Mouse (Mus musculus): ENCODE data around the gene Atg4b. TPM values are rescaled to one million over a fixed set of nuclear protein-coding genes. Genes with fewer than 3 reads are reported as not detected.
"Not testable (repeated sequence)": the region's sequence is repeated elsewhere in the genome, so short reads cannot be mapped to it uniquely, and the experiment has no call there.

Atg4b gene
- total and polyA plus RNA-seq, 3 experiments: 27.7 to 36.4 (median 33.6) TPM

DNA sequence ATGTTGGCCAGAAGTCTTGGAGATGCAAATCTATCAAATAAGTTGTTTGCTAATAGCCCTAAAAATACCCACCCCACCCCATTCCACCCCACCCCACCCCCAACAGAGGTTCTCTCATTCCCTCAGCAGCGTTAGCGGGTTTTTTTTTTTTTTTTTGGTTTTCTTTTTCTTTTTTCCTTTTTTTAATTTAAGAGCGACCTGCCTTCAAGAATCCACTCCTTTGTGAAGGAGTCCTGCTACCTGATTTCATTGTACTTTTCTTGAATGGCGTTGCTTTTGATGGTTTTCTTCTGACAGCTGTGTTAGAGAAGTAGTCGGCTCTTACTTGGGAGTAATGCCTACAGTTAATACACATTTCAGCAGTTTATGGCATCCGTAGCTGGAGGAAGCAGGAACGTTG lies 4.3 kb downstream of the Atg4b start:
- intact Hi-C loops (cut with DNase I): loop anchor here (2.0 to 10.0 kb wide), 4 partner anchors 47 to 311 kb away; partner anchors contain the start of gene Ing5
- 29% methylated on average over 7 of the region's 7 CpGs for WGBS
- no peak for DNase-seq
- TF ChIP-seq EP300 (IDR thresholded peaks at IDR 0.05; ENCODE audit: insufficient read depth, low read depth, low read length) (no peak), CTCF (IDR thresholded peaks at IDR 0.05) (no peak), POLR2A (IDR thresholded peaks at IDR 0.05; ENCODE audit: insufficient read depth, low read depth, low read length) (no peak)
- Histone ChIP-seq H3K36me3 (ENCODE audit: control insufficient read depth, insufficient read depth, low read length) (no peaks in the 10 kb centered on the region; the same call in none of the 2 replicates), H3K9ac (ENCODE audit: low read depth, low read length) (no peak overlapping the region), H3K27ac (no peak overlapping the region; the same call in 1 of the 2 replicates), H3K79me2 (replicated peaks; ENCODE audit: control insufficient read depth, insufficient read depth, low read length) (peaks cover 10% of the 10 kb centered on the region), H3K4me3 (peak overlapping the region; percentile 86), H3K4me1 (ENCODE audit: control insufficient read depth, insufficient read depth, low read length) (peaks cover 3% of the 10 kb centered on the region; the same call in 1 of the 2 replicates), H3K27me3 (ENCODE audit: control insufficient read depth, insufficient read depth, low read length) (no peaks in the 10 kb centered on the region)

DNA sequence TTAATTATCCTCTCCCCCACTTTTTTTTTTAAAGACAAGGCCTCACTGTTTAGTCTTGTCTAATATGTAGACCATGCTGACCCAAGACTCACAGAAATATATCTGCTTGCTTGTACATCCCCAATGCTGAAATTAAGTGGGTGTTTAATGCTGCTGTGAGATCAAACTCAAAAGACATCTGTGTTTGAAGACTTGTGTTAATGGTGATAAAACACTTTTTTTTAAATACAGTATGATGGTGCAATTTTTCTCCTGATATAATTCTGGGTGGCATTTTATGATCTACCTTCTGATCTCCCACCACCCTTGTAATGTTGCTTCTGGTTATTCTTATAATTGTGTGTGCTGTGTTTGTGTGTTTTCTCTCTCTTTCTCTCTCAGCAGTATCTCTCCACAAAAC lies 4.9 kb downstream of the Atg4b start:
- intact Hi-C loops (cut with DNase I): loop anchor here (10.0 kb wide), 2 partner anchors 121 to 311 kb away; no protein-coding TSS in a partner anchor

DNA sequence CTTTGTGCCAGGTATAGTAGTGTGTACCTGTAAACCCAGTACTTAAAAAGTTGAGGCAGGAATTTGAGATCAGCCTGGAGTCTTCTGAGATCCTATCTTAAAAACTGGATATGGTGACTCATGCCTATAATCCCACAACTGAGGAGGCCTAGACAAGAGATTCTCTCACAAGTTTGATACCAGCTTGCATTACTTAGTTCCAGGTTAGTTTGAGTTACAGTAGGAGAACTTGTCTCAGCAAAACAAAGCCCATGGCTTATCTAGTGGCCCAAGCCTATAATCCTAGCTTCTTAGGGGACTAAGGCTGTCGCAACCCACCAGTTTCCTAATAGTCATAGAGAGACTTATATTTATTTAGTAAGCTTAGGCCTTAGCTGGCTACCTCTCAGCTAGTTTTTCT lies 8.8 kb downstream of the Atg4b start:
- no peaks in the 10 kb centered on the region; the same call in none of the 2 replicates for H3K36me3 ChIP-seq (ENCODE audit: control insufficient read depth, insufficient read depth, low read length)
- no peak overlapping the region for H3K4me3 ChIP-seq
- peaks cover 2% of the 10 kb centered on the region; the same call in 1 of the 2 replicates for H3K4me1 ChIP-seq (ENCODE audit: control insufficient read depth, insufficient read depth, low read length)
- 100% methylated on average over 1 of the region's 1 CpGs for WGBS
- no peak for DNase-seq
- intact Hi-C loops (cut with DNase I): no loop called here
- peaks cover 17% of the 10 kb centered on the region for H3K79me2 ChIP-seq (replicated peaks; ENCODE audit: control insufficient read depth, insufficient read depth, low read length)
- H3K27me3 ChIP-seq (ENCODE audit: control insufficient read depth, insufficient read depth, low read length): no peaks in the 10 kb centered on the region
- no peak overlapping the region for H3K9ac ChIP-seq (ENCODE audit: low read depth, low read length)
- H3K27ac ChIP-seq: no peak overlapping the region
- no peak for TF ChIP-seq CTCF (IDR thresholded peaks at IDR 0.05)
- TF ChIP-seq POLR2A (IDR thresholded peaks at IDR 0.05; ENCODE audit: insufficient read depth, low read depth, low read length): no peak
- TF ChIP-seq EP300 (IDR thresholded peaks at IDR 0.05; ENCODE audit: insufficient read depth, low read depth, low read length): no peak

More for the DNA sequence above, 4.9 kb downstream of the Atg4b start:
- no peak overlapping the region for H3K4me3 ChIP-seq
- no peak overlapping the region for H3K9ac ChIP-seq (ENCODE audit: low read depth, low read length)
- DNase-seq: no peak
- TF ChIP-seq CTCF (IDR thresholded peaks at IDR 0.05): no peak
- TF ChIP-seq POLR2A (IDR thresholded peaks at IDR 0.05; ENCODE audit: insufficient read depth, low read depth, low read length): no peak
- TF ChIP-seq EP300 (IDR thresholded peaks at IDR 0.05; ENCODE audit: insufficient read depth, low read depth, low read length): no peak
- H3K27me3 ChIP-seq (ENCODE audit: control insufficient read depth, insufficient read depth, low read length): no peaks in the 10 kb centered on the region
- H3K4me1 ChIP-seq (ENCODE audit: control insufficient read depth, insufficient read depth, low read length): peaks cover 3% of the 10 kb centered on the region; the same call in 1 of the 2 replicates
- no peak overlapping the region for H3K27ac ChIP-seq
- H3K79me2 ChIP-seq (replicated peaks; ENCODE audit: control insufficient read depth, insufficient read depth, low read length): peaks cover 10% of the 10 kb centered on the region
- no peaks in the 10 kb centered on the region; the same call in none of the 2 replicates for H3K36me3 ChIP-seq (ENCODE audit: control insufficient read depth, insufficient read depth, low read length)

DNA sequence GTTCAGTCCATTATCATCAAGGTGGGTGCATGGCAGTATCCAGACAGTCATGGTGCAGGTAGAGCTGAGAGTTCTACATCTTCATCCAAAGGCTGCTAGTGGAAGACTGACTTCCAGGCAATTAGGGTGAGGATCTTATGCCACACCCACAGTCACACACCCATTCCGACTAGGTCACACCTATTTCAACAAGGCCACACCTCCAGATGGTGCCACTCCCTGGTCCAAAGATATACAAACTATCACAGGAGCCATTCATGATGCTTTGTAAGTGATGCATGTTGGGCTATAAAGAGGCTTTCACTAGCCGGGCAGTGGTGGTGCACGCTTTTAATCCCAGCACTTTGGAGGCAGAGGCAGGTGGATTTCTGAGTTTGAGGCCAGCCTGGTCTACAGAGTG lies 12.2 kb downstream of the Atg4b start:
- H3K4me1 ChIP-seq (ENCODE audit: control insufficient read depth, insufficient read depth, low read length); H3K27ac ChIP-seq; H3K36me3 ChIP-seq (ENCODE audit: control insufficient read depth, insufficient read depth, low read length); intact Hi-C loops (cut with DNase I); DNase-seq; H3K4me3 ChIP-seq; H3K9ac ChIP-seq (ENCODE audit: low read depth, low read length); H3K27me3 ChIP-seq (ENCODE audit: control insufficient read depth, insufficient read depth, low read length): not testable (repeated sequence)
- WGBS: 94% methylated on average over 3 of the region's 3 CpGs
- H3K79me2 ChIP-seq (replicated peaks; ENCODE audit: control insufficient read depth, insufficient read depth, low read length): peaks cover 14% of the 10 kb centered on the region

DNA sequence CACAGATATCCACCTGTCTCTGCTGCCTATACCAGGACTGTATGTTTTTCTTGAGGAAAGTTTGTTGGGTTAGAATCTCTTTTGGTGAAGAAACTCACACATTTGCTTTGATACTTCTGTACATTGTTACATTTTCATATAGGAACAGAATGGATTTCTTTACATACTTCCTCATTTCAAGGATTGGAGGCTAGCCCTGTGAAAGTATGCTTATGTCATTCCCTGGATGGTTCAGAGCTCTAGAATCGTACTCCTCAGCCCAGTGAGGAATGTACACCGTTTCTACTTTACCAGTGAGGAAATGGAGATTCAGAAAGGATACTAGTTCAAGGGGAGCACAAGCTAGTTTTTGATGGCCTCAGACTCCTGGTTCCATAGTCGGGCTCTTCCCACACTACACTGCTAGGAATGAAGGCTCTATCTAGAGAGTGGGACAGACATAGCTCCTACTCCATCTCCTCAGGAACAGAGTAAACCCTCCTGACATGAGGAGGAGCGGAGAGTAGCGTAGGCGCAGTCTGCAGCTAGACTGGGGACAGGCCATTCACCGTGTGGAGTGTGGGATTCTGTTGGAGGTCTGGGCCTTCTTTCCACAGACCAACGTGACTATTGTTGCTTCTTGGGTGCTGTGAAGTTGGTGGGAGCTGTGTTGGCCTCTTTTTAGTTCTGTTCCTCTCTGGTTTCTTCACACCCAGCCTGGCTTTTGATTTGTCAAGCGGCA lies 13.7 kb downstream of the Atg4b start:
- H3K27me3 ChIP-seq (ENCODE audit: control insufficient read depth, insufficient read depth, low read length): no peaks in the 10 kb centered on the region
- H3K9ac ChIP-seq (ENCODE audit: low read depth, low read length): no peak overlapping the region
- intact Hi-C loops (cut with DNase I): no loop called here
- TF ChIP-seq CTCF (IDR thresholded peaks at IDR 0.05) (no peak), POLR2A (IDR thresholded peaks at IDR 0.05; ENCODE audit: insufficient read depth, low read depth, low read length) (no peak), EP300 (IDR thresholded peaks at IDR 0.05; ENCODE audit: insufficient read depth, low read depth, low read length) (no peak)
- no peaks in the 10 kb centered on the region; the same call in 1 of the 2 replicates for H3K36me3 ChIP-seq (ENCODE audit: control insufficient read depth, insufficient read depth, low read length)
- H3K4me1 ChIP-seq (ENCODE audit: control insufficient read depth, insufficient read depth, low read length): no peaks in the 10 kb centered on the region
- no peak overlapping the region for H3K27ac ChIP-seq
- no peak for DNase-seq
- no peak overlapping the region for H3K4me3 ChIP-seq
- 91% methylated on average over 9 of the region's 9 CpGs for WGBS
- H3K79me2 ChIP-seq (replicated peaks; ENCODE audit: control insufficient read depth, insufficient read depth, low read length): peaks cover 9% of the 10 kb centered on the region; the same call in 1 of the 2 replicates

- Histone ChIP-seq H3K36me3 (ENCODE audit: control insufficient read depth, insufficient read depth, low read length) (no peaks in the 10 kb centered on the region), H3K9ac (ENCODE audit: low read depth, low read length) (no peak overlapping the region), H3K27me3 (ENCODE audit: control insufficient read depth, insufficient read depth, low read length) (no peaks in the 10 kb centered on the region), H3K79me2 (replicated peaks; ENCODE audit: control insufficient read depth, insufficient read depth, low read length) (peaks cover 9% of the 10 kb centered on the region; the same call in 1 of the 2 replicates), H3K4me1 (ENCODE audit: control insufficient read depth, insufficient read depth, low read length) (no peaks in the 10 kb centered on the region), H3K27ac (no peak overlapping the region), H3K4me3 (no peak overlapping the region)
- no peak for DNase-seq
- WGBS: 95% methylated on average over 6 of the region's 6 CpGs
- TF ChIP-seq EP300 (IDR thresholded peaks at IDR 0.05; ENCODE audit: insufficient read depth, low read depth, low read length) (no peak), CTCF (IDR thresholded peaks at IDR 0.05) (no peak), POLR2A (IDR thresholded peaks at IDR 0.05; ENCODE audit: insufficient read depth, low read depth, low read length) (no peak)
- intact Hi-C loops (cut with DNase I): no loop called here
Measured at GRCm38 (mm10) chr1:93767600-93767999, 16.3 kb downstream of the Atg4b start.
